Mouse (Mus musculus) neural tube, embryonic 13.5 days (tissue): ENCODE measurements around the gene Uts2. TPM values are rescaled to one million over a fixed set of nuclear protein-coding genes. Genes with fewer than 3 reads are reported as not detected.
A peak's percentile ranks its signal among the peaks of the same experiment; 100 is the strongest.

Experiments used
- ATAC-seq: fragments of 200-750 bp; cut with Nextera tagmentation; 2 replicates; pipeline ENCODE4 v1.8.0; 2017; ENCODE audit warnings: low read depth, mild to moderate bottlenecking, moderate TSS enrichment, moderate library complexity
- H3K27ac ChIP-seq: fragments of 300-500 bp; sonication (generic); replicated peaks from 2 replicates; pipeline ENCODE4 v1.5.1; 2015; ENCODE audit warnings: moderate library complexity, mild to moderate bottlenecking, inconsistent platforms
- H3K27me3 ChIP-seq: fragments of 300-500 bp; sonication (generic); 2 replicates; pipeline ENCODE4 v1.6.1; 2015; ENCODE audit warnings: mild to moderate bottlenecking, inconsistent platforms
- H3K36me3 ChIP-seq: fragments of 300-500 bp; sonication (generic); 2 replicates; pipeline ENCODE4 v1.6.1; 2015; ENCODE audit warnings: mild to moderate bottlenecking, inconsistent platforms
- H3K4me1 ChIP-seq: fragments of 300-500 bp; sonication (generic); replicated peaks from 2 replicates; pipeline ENCODE4 v1.6.1; 2015; ENCODE audit warnings: inconsistent platforms
- H3K4me2 ChIP-seq: fragments of 300-500 bp; sonication (generic); 2 replicates; pipeline ENCODE4 v1.6.1; 2015; ENCODE audit warnings: inconsistent platforms, mild to moderate bottlenecking, moderate library complexity
- H3K4me3 ChIP-seq: fragments of 300-500 bp; sonication (generic); 2 replicates; pipeline ENCODE4 v1.5.1; 2015; ENCODE audit warnings: mild to moderate bottlenecking, inconsistent platforms
- H3K9ac ChIP-seq: fragments of 300-500 bp; sonication (generic); 2 replicates; pipeline ENCODE4 v1.6.1; 2015; ENCODE audit warnings: moderate library complexity, mild to moderate bottlenecking, inconsistent platforms
- H3K9me3 ChIP-seq: fragments of 300-500 bp; sonication (generic); 2 replicates; pipeline ENCODE4 v1.6.1; 2016; ENCODE audit warnings: inconsistent platforms
- WGBS: fragments of 180-500 bp; shearing (Covaris S2); methylation state at CpG from one replicate; pipeline ENCODE4 v1.1.7; 2015; 5-methylcytosine and 5-hydroxymethylcytosine counted together
- polyA plus RNA-seq: library from polyadenylated mRNA; unstranded; fragments of >200 nt; fragmentation: Nextera tagmentation; extraction: Ambion mirVana; gene quantifications from 2 replicates; pipeline ENCODE4 v1.2.1, GENCODE M21; 2015

Gene Uts2
- polyA plus RNA-seq, 1 experiment from 2014 or later, result 0.81 TPM

DNA sequence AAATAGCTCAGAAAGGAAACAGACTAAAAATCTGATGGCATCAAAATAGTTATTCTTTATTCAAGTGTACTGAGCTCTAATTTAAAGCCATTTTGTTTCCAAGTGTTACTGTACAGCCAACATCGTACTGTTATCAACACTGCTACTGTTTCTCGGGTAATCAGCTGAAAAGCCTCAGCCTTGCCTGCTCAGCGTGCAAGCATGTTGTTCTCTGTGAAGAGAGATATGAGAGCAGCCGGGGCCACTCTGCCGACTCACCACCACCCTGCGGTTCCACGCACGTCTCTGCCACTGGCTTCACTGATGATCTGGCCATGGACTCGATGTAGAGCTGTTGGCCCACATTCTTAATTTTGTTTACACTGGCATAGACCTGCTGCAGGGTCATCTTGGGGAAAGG, 27.3 kb downstream of the Uts2 start:
- Histone ChIP-seq H3K4me2 (no peak overlapping the region), H3K36me3 (peaks cover 9% of the 10 kb centered on the region; the same call in 1 of the 2 replicates), H3K9me3 (no peaks in the 10 kb centered on the region), H3K27me3 (no peaks in the 10 kb centered on the region), H3K4me3 (no peak overlapping the region), H3K4me1 (no peaks in the 10 kb centered on the region), H3K27ac (no peak overlapping the region), H3K9ac (no peak overlapping the region)
- no peak for ATAC-seq
- 94% methylated on average over 9 of the region's 9 CpGs for WGBS

- Histone ChIP-seq H3K4me3 (no peak overlapping the region), H3K4me2 (no peak overlapping the region), H3K27ac (no peak overlapping the region), H3K27me3 (no peaks in the 10 kb centered on the region), H3K4me1 (no peaks in the 10 kb centered on the region), H3K9ac (no peak overlapping the region), H3K36me3 (peaks cover 9% of the 10 kb centered on the region; the same call in 1 of the 2 replicates), H3K9me3 (no peaks in the 10 kb centered on the region)
- ATAC-seq, result peak; percentile 43; the same call in 1 of the 2 replicates
- WGBS, result 46% methylated on average over 6 of the region's 6 CpGs
Measured at GRCm38 (mm10) chr4:151027001-151027400, 30.1 kb downstream of the Uts2 start.

GRCm38 (mm10) chr4:151036521-151036920, 39.6 kb downstream of the Uts2 start:
- no peaks in the 10 kb centered on the region for H3K36me3 ChIP-seq
- H3K27me3 ChIP-seq, result no peaks in the 10 kb centered on the region
- ATAC-seq, result no peak
- H3K4me1 ChIP-seq, result no peaks in the 10 kb centered on the region
- H3K4me3 ChIP-seq, result no peak overlapping the region
- no peak overlapping the region for H3K27ac ChIP-seq
- H3K9ac ChIP-seq, result no peak overlapping the region
- H3K9me3 ChIP-seq, result no peaks in the 10 kb centered on the region
- no peak overlapping the region for H3K4me2 ChIP-seq
- 93% methylated on average over 7 of the region's 7 CpGs for WGBS

DNA sequence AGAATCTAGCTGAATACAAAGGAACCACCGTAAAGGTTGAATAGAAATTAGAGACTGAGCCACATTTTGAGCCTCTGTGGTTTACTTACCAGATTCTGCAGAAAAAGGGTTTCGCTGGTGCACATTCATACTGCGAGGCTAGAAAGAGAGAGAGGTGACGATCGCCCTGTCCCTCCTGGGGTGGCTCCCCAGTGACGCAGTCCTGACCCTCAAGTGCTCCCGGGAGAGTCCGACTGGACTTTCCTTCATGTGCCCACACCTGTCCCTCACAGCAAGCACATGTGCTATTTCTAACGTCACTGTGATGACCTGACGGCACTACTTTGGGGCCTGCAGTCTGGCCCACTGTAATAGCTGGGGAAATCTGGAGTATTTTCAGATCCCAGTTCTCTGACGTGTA, 40.9 kb downstream of the Uts2 start:
- no peak overlapping the region for H3K4me2 ChIP-seq
- no peaks in the 10 kb centered on the region for H3K9me3 ChIP-seq
- H3K27me3 ChIP-seq, result peaks cover 4% of the 10 kb centered on the region; the same call in 1 of the 2 replicates
- no peaks in the 10 kb centered on the region for H3K36me3 ChIP-seq
- H3K4me1 ChIP-seq, result no peaks in the 10 kb centered on the region
- no peak overlapping the region for H3K9ac ChIP-seq
- no peak overlapping the region for H3K27ac ChIP-seq
- no peak overlapping the region for H3K4me3 ChIP-seq
- WGBS, result 91% methylated on average over 11 of the region's 11 CpGs
- no peak for ATAC-seq

DNA sequence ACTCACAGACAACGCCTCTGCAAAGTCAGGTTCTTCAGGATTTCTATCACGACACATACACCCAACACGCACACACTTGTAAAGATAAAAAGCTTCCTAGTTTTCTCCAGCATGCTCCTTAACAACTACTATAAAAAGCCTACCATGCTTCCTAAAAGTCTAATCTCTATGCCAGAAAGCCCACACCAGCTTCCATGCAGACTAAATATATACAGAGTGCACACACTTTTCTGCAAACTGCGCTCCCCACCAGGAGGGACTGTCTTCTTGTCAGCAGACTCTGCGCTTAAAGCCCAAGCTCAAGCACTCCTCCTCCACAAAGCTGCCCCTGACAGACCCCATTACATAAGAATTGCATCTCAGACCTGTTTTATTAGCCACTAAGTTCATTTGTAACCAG, 44.6 kb downstream of the Uts2 start:
- Histone ChIP-seq H3K4me3 (no peak overlapping the region), H3K4me2 (no peak overlapping the region), H3K27ac (no peak overlapping the region), H3K9me3 (no peaks in the 10 kb centered on the region), H3K27me3 (peaks cover 13% of the 10 kb centered on the region), H3K9ac (no peak overlapping the region), H3K4me1 (peaks cover 16% of the 10 kb centered on the region), H3K36me3 (peaks cover under 1% of the 10 kb centered on the region)
- no peak for ATAC-seq
- 81% methylated on average over 5 of the region's 5 CpGs for WGBS

DNA sequence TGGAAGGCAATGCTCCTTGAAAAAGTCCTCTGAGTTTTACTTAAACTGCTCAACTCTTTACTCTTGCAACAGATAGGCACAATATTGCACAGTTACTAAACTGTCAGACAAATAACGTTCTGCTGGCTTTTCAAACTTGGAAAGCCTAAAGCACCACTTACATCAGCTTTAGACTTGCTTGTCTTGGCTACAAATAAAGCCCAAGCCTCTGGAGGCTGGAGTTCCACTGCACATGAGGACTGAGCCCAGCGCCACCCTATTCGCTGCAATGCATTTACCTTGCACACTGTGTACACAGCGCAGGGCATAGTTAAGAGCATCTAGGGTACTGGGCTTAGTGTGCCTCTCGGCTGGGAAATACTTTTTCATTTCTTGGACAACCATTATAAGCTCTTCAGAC, 46.4 kb downstream of the Uts2 start:
- H3K4me3 ChIP-seq, result peak overlapping the region; percentile 62
- H3K4me2 ChIP-seq, result peak overlapping the region; percentile 97

DNA sequence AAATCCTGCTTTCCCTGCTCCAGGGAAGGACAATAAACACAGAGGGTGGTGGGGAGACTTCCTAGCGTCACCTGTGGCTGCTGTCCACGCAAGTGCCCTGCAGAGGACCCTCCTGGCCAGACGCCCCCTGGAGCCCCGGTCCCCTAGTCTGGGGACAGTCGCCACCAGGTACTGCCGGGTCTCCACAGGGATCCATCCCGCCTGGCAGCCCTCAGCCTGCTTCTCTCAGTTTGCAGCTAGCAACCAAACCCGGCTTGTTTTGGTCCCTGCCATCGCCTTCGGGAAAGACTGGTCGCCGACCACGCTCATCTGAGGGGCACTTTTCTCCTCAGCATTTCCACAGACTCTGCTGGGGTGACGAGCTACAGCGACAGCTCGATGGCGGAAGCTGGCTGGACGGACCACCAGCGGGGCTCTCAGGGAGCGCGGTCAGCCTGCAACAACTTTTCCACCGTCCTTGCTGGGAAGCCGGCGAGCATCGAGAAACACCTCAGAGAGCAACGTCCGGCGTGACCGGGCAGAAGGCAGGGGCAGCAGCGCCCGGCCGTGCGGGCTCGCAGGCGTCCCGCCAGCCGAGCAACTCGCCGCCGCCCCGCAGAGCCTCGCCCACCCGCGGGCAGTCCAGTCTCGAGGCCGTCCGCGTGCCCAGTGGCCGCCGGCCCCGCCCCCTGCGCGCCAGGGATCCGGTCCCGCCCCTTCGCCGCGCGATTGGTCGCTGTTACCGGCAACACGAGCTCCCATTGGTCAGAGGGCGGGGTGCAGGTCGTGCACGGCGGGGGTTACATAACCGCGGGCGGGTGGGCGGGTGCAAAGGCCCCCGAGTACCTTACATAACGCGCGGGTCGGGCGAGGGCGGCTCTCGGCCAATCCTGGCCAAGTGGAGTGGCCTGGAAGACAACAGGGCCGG, 47.4 kb downstream of the Uts2 start, which contains the start of gene Per3:
TSS of gene Per3 (minus strand) at position 629 of the 907 bp plus-strand sequence.
- Histone ChIP-seq H3K9ac (peak within 1 kb of the TSS; percentile 70), H3K27ac (peak within 1 kb of the TSS; percentile 62; the same call in 1 of the 2 replicates)
- WGBS, result 1% methylated on average over 79 of the region's 79 CpGs

More for the DNA sequence above, 46.4 kb downstream of the Uts2 start:
- peaks cover 17% of the 10 kb centered on the region for H3K36me3 ChIP-seq
- 0 out of 2 replicates have a peak overlapping the region, but pooled peaks have one; percentile 17 for H3K9ac ChIP-seq
- ATAC-seq, result no peak
- WGBS, result 21% methylated on average over 5 of the region's 5 CpGs
- H3K27me3 ChIP-seq, result peaks cover 13% of the 10 kb centered on the region
- no peak overlapping the region for H3K27ac ChIP-seq
- H3K4me1 ChIP-seq, result peaks cover 16% of the 10 kb centered on the region
- no peaks in the 10 kb centered on the region for H3K9me3 ChIP-seq

GRCm38 (mm10) chr4:151044944-151045570, 48.2 kb downstream of the Uts2 start:
- peaks cover 35% of the 10 kb centered on the region for H3K36me3 ChIP-seq
- H3K4me1 ChIP-seq, result peaks cover 16% of the 10 kb centered on the region
- WGBS, result 4% methylated on average over 21 of the region's 21 CpGs
- peak overlapping the region; percentile 70; the same call in 1 of the 2 replicates for H3K9ac ChIP-seq
- H3K4me3 ChIP-seq, result peak overlapping the region; percentile 62
- peaks cover 13% of the 10 kb centered on the region for H3K27me3 ChIP-seq
- peak; percentile 12; the same call in 1 of the 2 replicates for ATAC-seq
- H3K9me3 ChIP-seq, result no peaks in the 10 kb centered on the region
- peak overlapping the region; percentile 97 for H3K4me2 ChIP-seq
- H3K27ac ChIP-seq, result no peak overlapping the region

More for the DNA sequence above, 47.4 kb downstream of the Uts2 start, which contains the start of gene Per3:
- Histone ChIP-seq H3K9me3 (no peaks in the 10 kb centered on the region), H3K4me1 (peaks cover 16% of the 10 kb centered on the region), H3K36me3 (peaks cover 27% of the 10 kb centered on the region), H3K27me3 (peaks cover 13% of the 10 kb centered on the region), H3K4me3 (peak within 1 kb of the TSS; percentile 62), H3K4me2 (peak within 1 kb of the TSS; percentile 97)
- ATAC-seq, result peak; percentile 96

DNA sequence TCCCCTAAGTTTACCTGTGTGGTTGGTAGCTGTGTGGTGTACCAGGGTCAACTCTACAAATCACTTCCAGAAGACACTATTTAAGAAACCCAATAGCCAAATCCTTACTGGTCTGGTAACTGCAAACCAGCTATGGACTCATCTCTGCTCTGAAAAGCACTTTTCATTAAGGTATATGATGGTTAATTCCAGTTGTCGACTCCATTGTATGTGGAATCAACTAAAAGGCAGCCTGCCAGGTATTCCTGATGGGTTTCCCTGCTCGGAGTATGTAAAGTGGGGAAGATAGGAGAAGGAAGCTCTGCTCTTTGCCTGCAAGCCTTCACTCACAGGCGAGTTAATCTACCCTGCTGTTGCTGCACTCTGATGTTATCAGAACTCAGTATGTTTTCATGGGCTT, 49.6 kb downstream of the Uts2 start:
- no peak for ATAC-seq
- H3K4me2 ChIP-seq, result no peak overlapping the region
- H3K27me3 ChIP-seq, result peaks cover 13% of the 10 kb centered on the region

GRCm38 (mm10) chr4:151051162-151051561, 54.3 kb downstream of the Uts2 start:
- Histone ChIP-seq H3K4me1 (peaks cover 5% of the 10 kb centered on the region; the same call in 1 of the 2 replicates), H3K27me3 (no peaks in the 10 kb centered on the region), H3K4me2 (no peak overlapping the region), H3K36me3 (peaks cover 81% of the 10 kb centered on the region), H3K4me3 (no peak overlapping the region), H3K27ac (no peak overlapping the region), H3K9me3 (no peaks in the 10 kb centered on the region), H3K9ac (no peak overlapping the region)
- no peak for ATAC-seq
- 90% methylated on average over 1 of the region's 1 CpGs for WGBS

More for the DNA sequence above, 49.6 kb downstream of the Uts2 start:
- peaks cover 46% of the 10 kb centered on the region for H3K36me3 ChIP-seq
- no peak overlapping the region for H3K4me3 ChIP-seq
- H3K27ac ChIP-seq, result no peak overlapping the region
- WGBS, result 91% methylated on average over 3 of the region's 3 CpGs
- H3K9me3 ChIP-seq, result no peaks in the 10 kb centered on the region
- no peak overlapping the region for H3K9ac ChIP-seq
- H3K4me1 ChIP-seq, result peaks cover 16% of the 10 kb centered on the region
